Mouse (Mus musculus): Measurements from ENCODE around the gene Pakap.

DNA sequence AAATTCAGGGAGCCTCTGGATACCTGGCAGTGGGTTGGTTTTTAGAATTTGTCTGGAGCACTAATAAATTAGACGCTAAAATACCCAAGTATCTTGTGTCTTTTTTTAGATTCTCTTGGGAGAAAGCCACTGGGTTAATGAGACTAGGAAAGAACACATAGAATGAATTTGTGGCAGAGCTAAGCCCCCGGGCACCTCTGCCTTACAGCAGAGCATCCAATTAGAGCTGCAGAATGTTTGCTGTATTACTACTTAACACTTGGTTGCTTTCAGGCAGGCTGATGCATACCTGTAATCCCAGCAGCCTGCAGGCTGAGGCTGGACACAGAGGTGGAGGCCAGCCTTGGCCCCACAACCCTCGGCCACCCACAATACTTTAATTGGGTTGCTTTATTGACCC is 261.8 kb downstream of the Pakap start:
- TF ChIP-seq POLR2A (IDR thresholded peaks at IDR 0.05; ENCODE audit: borderline replicate concordance, low read depth, low read length) (no peak), CTCF (IDR thresholded peaks at IDR 0.05; ENCODE audit: low read depth, low read length) (no peak)

All from bone marrow macrophage, adult 2 months (primary cell).